Mouse (Mus musculus): ENCODE data around the gene D130052B06Rik. TPM values are rescaled to one million over a fixed set of nuclear protein-coding genes. Genes with fewer than 3 reads are reported as not detected.
A peak's percentile ranks its signal among the peaks of the same experiment; 100 is the strongest.

Gene D130052B06Rik
- total RNA-seq (2021) = not detected

DNA sequence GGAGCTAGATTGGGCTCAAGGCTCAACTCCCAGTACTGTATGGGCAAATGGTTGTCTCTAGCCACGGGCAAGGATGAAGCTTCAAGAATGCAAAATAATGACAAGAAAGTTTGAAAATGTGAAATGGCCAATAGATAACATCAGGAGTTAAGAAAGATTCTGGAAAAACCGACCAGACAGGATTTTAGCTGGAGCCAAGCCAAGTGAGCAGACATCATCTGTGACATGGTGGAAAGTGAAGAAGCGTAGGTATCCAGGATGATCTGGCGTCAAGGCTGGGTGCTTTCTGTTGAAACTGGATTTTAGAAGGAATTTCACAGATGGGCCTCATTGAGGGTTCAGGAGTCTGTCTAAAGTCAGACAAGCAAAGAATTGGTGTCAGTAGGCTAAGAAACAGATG is at the start of gene D130052B06Rik:
Gene D130052B06Rik, plus strand, starts transcription at position 317 of the 400 bp plus-strand sequence.
- intact Hi-C loops (cut with DNase I) = no loop called here
- no peak for DNase-seq (ENCODE audit: low spot score in 2 of 2)

DNA sequence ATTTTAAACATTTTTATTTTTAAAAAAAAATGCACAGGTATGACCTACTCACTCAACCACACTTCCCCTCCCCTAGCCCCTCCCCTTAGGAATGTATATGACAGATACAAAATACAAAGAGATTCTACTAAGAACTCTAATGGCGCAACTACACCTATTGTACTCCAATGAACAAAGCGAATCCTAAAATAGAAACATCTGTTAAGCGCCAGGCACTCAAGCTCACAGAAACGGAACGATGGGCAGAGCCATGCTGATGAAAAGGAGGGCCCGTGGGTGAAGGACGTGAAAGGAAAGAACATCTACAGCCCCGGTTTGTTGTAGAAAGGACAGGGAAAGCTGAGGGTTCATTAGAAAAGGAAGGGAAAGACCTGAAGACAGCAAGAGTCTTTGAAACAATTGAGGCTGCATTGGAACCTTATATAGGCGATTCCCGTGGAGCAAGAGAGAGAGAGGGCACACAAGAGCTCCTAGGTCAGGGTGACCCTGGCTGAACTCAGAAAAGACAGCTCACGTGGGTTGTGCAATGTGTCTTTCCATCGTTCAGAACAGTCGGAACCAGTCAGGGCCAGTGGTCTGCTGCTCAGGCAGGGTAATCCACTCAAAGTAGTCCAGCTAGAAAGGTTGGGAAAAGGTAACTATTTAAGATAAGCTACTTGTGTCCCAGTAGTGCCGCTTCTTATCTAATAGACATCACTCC is 48.1 kb upstream of the D130052B06Rik start:
- intact Hi-C loops (cut with DNase I) = no loop called here
- DNase-seq (ENCODE audit: low spot score in 2 of 2) = no peak

DNA sequence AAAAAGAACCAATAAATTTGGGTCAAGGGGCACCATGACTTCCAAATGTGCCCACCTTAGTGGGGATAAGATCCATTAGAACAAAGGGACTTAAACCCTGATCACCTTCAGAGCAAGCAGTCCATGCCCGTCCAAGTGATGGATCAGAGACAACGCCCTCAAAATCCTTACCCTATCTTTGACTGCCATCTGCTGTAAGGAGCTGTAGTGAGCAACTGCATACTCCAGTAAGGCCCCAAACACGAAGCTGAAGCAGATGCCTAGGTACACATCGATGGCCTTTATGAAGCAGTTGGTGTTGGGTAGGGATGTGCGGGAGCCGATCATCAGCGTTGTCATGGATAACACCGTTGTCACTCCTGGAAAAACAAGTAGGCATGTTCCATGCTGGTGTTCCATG is 45.0 kb upstream of the D130052B06Rik start:
- DNase-seq (ENCODE audit: low spot score in 2 of 2) = peak; percentile 13 to 34
- intact Hi-C loops (cut with DNase I) = loop anchor here (1.0 kb wide), 1 partner anchor 378 kb away; no protein-coding TSS in a partner anchor

DNA sequence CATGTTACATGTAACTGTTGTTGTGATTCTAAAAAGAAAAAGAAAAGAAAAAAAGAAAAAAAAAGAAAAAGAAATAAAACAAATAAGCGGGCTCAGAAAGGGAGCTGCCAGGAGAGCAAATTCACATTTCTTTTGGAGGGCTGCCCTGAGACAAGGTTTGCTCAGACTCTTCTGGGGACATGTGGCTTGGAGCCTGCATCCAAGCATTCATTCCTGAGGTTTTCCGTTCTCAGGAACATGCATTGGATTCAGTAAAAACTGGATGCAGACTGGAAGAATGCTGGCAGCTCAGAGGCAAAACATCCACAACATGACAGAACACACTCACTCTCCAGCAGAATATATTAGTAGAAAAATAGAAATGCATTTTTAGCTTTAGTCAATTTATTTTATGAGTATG is 35.2 kb upstream of the D130052B06Rik start:
- DNase-seq (ENCODE audit: low spot score in 2 of 2) = no peak
- intact Hi-C loops (cut with DNase I) = no loop called here

DNA sequence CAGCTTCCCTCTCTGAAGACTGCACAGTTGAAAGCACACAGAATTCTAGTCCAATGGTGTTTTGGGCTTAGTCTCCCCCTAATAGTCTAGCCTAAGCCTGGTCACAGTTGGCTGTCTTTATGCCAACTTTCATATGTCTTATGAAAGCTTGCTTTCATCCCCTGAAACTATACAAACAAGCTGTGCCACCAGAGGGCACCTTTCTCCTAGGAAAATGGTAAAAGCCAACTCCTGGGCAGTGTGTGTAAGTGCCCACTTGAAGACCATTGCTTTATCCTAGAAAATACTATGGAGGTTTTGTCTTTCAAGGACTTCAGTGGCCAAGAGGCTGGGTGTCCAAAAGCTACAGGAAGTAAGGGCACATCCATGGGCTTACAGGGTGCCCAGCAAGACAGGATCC is 28.7 kb upstream of the D130052B06Rik start:
- intact Hi-C loops (cut with DNase I) = loop anchor here (1.0 kb wide), 2 partner anchors 44 to 151 kb away; no protein-coding TSS in a partner anchor
- DNase-seq (ENCODE audit: low spot score in 2 of 2) = peak; percentile 11 to 52

GRCm38 (mm10) chr11:33574944-33575343 is 24.2 kb upstream of the D130052B06Rik start:
- intact Hi-C loops (cut with DNase I) = no loop called here
- DNase-seq (ENCODE audit: low spot score in 2 of 2) = no peak

DNA sequence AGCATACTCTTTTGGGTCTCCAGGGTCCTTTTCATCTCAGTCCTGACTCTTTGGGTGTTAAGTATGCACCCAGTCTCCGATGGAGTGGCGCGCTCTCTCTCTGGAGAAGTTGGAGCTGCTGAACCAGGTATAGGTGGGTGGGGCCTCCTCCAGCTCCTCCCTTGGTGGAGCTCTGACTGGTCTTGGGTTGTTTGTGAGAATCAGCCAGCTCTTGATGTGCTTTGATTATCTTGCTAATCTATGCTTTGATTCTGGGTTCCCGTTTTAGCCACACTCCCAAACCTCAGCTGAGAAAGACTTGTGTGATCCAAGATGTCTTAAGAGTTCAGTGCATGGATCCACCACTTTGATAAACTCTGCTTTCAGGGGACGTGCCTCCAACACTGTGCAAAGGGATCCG is 20.2 kb upstream of the D130052B06Rik start, which contains the start of gene Gabrp:
Gene Gabrp, minus strand, starts transcription at position 101 of the 400 bp plus-strand sequence.
- intact Hi-C loops (cut with DNase I) = no loop called here
- no peak for DNase-seq (ENCODE audit: low spot score in 2 of 2)

DNA sequence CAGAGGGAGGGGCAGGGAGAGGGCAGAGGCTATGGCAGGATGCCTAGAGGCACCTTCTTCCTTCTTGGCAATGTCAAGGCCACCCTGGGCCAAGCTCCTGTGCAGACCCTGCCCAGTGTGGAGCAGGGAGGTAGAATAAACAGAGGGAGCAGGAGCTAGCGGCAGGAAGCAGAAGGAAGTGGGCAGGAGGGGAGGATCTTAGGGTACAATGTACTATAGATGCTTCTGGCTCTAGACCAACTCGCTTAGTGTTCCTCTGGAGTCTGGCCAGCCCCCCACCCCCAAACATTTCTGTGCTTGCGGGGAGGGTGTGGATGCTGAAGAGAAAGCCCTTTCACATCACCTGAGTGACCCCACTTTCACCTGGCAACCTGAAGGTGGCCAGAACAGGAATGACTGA is 19.5 kb upstream of the D130052B06Rik start:
- intact Hi-C loops (cut with DNase I) = no loop called here
- DNase-seq (ENCODE audit: low spot score in 2 of 2) = no peak

- intact Hi-C loops (cut with DNase I) = no loop called here
Measured at GRCm38 (mm10) chr11:33586614-33587013, 12.5 kb upstream of the D130052B06Rik start.

GRCm38 (mm10) chr11:33590771-33591170 is 8.3 kb upstream of the D130052B06Rik start:
- DNase-seq (ENCODE audit: low spot score in 2 of 2) = no peak
- intact Hi-C loops (cut with DNase I) = no loop called here

More at GRCm38 (mm10) chr11:33586614-33587013, 12.5 kb upstream of the D130052B06Rik start:
- no peak for DNase-seq (ENCODE audit: low spot score in 2 of 2)

DNA sequence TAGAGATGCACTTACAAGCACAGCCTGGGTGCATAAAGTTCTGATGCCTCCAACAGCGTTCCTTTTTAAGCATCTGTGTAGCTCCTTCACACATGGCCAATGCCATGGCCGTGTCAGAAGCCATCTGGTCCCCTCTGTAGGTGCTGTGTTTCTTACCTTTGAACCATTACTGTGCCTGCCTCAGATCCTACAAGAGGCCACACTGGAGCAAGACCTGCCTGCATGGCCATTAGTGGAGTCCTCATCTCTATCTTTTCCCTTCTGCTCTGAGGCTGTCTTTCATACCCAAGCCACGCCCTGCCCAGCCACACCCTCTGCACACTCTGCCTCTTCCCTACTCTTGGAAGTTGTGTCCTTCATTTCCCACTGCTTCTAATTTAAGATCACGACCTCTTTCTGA is 6.3 kb upstream of the D130052B06Rik start:
- intact Hi-C loops (cut with DNase I) = no loop called here

GRCm38 (mm10) chr11:33596655-33597054 is 2.4 kb upstream of the D130052B06Rik start:
- intact Hi-C loops (cut with DNase I) = no loop called here
- DNase-seq (ENCODE audit: low spot score in 2 of 2) = no peak

More for the DNA sequence above, 6.3 kb upstream of the D130052B06Rik start:
- DNase-seq (ENCODE audit: low spot score in 2 of 2) = no peak

DNA sequence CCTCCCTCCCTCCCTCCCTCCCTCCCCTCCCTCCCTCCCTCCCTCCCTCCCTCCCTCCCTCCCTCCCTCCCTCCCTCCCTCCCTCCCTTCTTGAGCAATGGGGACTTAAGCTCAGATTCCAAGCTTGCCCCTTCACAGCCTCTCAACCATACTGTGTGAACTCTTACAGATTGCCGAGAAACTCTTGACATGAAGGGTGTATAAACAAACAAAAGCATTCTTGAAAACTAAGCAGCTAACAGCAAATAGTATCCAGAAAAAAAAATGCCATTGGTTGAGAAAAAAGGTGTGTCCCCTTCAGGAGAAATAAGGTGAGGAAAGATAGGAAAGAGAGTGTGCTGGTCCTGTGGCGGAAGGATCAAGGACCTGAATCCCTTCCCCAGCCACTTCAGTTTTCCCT is 4.1 kb downstream of the D130052B06Rik start:
- intact Hi-C loops (cut with DNase I) = no loop called here
- no peak for DNase-seq (ENCODE audit: low spot score in 2 of 2)

DNA sequence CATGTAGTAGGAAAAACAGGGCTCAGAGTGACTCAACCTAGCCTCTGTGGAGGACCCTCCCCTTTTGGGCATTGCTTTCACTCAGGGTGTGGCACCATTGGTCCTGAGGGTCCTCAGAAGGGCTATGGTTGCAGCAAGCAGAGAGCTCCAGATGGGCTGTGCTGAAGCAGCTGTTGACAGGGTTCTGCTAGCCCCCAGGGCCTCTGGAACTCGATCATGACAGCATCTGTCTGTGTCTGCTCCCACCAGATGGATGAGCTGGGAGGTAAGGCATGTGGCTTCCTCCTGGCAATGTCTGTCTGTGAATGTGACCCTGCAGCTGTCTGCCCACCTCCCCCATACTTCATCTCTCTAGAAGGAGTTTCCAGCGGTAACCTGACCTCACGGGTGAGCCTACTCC is 8.7 kb downstream of the D130052B06Rik start:
- intact Hi-C loops (cut with DNase I) = no loop called here
- DNase-seq (ENCODE audit: low spot score in 2 of 2) = no peak

DNA sequence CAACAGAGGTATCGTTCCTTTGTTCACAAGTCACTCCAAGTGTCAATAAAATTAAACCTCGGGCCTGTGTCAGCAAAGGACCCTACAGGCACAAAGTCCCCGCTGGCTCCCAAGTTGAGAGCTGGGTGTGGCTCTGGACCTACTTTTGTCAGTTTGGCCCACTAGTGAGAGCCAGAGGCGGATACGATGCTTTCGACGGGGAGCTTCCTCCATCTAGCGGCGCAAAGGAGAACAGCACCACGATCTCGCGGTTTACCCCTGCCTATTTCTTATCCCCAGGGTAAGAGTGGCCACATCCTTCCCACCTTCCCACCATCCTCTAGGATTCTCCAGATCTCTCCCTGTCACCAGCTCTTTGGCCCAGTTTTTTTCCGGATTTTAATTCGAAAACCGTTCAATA is 15.1 kb downstream of the D130052B06Rik start:
- peak; percentile 69 to 75 for DNase-seq (ENCODE audit: low spot score in 2 of 2)
- intact Hi-C loops (cut with DNase I) = loop anchor here (1.0 to 10.0 kb wide), 3 partner anchors 44 to 437 kb away; no protein-coding TSS in a partner anchor

DNA sequence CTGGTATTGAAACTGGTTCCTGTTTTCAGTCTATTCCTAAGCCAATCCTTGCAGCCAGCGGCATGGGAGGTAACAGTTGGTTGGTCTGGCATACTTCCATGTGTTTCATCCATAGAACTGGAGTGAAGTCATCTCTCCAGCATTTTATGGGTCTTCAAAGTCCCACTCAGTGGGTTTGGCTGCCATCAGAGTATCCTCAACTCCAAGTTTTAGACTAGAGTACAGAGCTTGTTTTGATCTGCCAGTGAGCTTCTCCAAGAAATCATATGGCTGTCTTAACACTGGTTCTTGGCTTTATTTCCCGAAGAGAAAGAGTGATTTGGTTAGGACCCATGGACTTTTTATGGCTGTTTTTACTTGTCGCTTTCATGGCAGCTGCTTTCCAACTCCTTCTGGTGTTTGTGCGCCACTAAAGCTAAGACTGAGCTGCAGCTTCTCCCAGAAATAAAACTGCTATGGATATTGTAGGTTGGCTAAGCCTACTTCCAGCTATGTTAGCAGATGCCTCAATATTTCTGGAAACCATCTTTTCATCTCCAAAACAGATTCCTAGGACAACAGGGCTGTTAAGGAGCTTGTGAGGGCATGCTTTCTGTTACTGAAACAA is 28.1 kb downstream of the D130052B06Rik start:
- intact Hi-C loops (cut with DNase I) = loop anchor here (5.0 kb wide), 1 partner anchor 75 kb away; no protein-coding TSS in a partner anchor
- DNase-seq (ENCODE audit: low spot score in 2 of 2) = peak; percentile 10 to 87

DNA sequence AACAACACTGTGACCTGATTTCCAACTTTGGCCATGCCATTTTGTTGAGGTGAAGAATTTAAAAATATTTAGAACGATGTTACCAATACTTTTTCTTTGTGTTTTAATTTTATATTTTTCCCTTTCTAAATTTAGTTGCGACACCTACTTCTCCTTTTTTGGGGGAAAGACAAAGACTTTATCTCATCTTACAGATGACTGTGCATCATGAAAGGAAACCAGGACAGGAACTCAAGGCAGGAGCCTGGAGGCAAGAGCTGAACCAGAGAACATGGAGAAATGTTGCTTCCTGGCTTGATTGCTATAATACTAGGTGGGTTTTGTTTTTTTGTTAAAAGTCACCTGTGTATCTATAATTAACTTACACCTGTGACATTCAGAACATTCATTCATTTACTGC is 38.0 kb downstream of the D130052B06Rik start:
- intact Hi-C loops (cut with DNase I) = no loop called here

GRCm38 (mm10) chr11:33649358-33649757 is 50.3 kb downstream of the D130052B06Rik start:
- no peak for DNase-seq (ENCODE audit: low spot score in 2 of 2)
- intact Hi-C loops (cut with DNase I) = no loop called here

More for the DNA sequence above, 38.0 kb downstream of the D130052B06Rik start:
- DNase-seq (ENCODE audit: low spot score in 2 of 2) = no peak

GRCm38 (mm10) chr11:33654485-33654884 is 55.4 kb downstream of the D130052B06Rik start:
- intact Hi-C loops (cut with DNase I) = no loop called here
- DNase-seq (ENCODE audit: low spot score in 2 of 2) = no peak

GRCm38 (mm10) chr11:33655221-33655620 is 56.1 kb downstream of the D130052B06Rik start:
- DNase-seq (ENCODE audit: low spot score in 2 of 2) = no peak
- intact Hi-C loops (cut with DNase I) = no loop called here
